Mouse (Mus musculus) testis, adult 2 months (tissue): ENCODE measurements around the gene Bri3.

Experiments
- CTCF ChIP-seq: fragments of 200-500 bp; IDR thresholded peaks from 2 replicates; pipeline ENCODE4 v1.5.1; 2012; ENCODE audit warnings: low read depth, mild to moderate bottlenecking, inconsistent platforms, low read length, moderate library complexity; ENCODE audit not compliant: control insufficient read depth, insufficient read depth, insufficient replicate concordance
- POLR2A ChIP-seq: fragments of 200-500 bp; IDR thresholded peaks from 2 replicates; pipeline ENCODE4 v1.6.1; 2012; ENCODE audit warnings: low read depth, mild to moderate bottlenecking, inconsistent platforms, low read length, moderate library complexity; ENCODE audit not compliant: control insufficient read depth

DNA sequence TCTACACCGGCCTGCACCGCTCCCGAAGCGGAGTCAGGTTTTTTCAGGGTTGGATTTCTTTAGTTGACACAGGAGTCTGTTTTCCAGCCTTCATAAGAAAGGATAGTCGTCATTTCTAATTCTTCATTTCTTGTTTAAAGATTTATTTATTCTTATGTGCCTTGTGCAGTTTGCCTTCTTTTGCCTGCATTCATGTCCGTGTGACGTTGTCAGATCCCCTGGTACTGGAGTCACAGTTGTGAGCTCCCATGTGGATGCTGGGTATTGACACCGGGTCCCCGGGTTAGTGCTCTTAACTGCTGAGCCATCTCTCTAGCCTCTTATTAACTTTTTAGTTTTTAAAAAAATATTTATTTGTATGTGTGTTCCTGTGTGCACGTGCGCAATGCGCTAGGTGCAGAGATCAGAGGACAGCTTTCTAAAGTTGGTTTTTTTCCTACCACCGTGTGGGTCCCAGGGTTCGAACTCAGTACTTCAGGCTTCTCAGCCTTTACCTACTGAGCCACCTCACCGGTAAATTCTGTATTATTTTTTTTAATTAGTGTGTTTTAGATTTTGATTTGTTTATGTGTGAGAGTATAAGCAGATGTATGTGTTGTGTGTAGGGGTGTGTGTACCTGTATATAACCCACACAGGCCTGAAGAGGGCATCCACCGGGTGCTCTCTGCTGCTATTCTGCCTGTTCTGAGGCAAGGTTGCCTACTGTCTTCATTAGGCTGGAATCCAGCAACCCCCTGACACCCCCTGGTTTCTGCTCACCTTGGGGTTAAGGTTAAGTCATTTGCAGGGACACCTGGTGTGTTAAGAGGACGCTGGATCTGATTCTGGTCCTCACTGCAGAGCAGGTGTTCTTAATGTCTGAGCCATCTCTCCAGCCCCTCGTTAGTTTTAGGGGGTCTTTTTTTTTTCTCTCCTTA, 20.1 kb upstream of the Bri3 start:
- TF ChIP-seq CTCF: no peak
- no peak for TF ChIP-seq POLR2A
